Mouse (Mus musculus): Measurements from ENCODE around the gene Mettl6.

DNA sequence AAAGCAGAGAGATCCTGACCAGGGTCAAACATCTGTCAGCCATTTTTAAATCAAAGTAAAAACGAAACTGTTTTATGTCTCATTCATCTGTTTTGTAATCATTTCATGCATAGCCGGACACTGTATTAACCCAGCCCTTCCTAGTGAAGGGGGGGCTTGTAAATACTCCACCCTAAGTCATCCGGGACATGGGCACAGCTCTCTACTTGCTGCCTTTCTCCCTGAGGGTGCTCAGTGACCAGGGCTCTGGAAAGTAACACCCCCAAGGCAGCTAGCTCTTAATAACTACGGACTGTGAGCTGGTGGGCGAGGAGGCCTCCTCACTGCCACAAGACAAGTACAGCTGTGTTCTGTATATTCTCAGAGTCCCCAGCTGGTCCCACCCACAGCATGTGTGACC is 45.8 kb downstream of the Mettl6 start:
- no peak for TF ChIP-seq MYOD1 (IDR thresholded peaks at IDR 0.05; ENCODE audit: control insufficient read depth, insufficient read length, low read depth)
- no peak for TF ChIP-seq CTCF (IDR thresholded peaks at IDR 0.05; ENCODE audit: control insufficient read depth, insufficient read depth, insufficient read length)
- no peak for TF ChIP-seq CEBPB (IDR thresholded peaks at IDR 0.05; ENCODE audit: low read depth)
- no peak for TF ChIP-seq USF1 (IDR thresholded peaks at IDR 0.05; ENCODE audit: low read depth)
